Mouse (Mus musculus) testis, adult 2 months (tissue): ENCODE results near the gene Itgav.

ENCODE experiments used
- CTCF ChIP-seq: fragments of 200-500 bp; IDR thresholded peaks from 2 replicates; pipeline ENCODE4 v1.5.1; 2012; ENCODE audit warnings: low read depth, mild to moderate bottlenecking, inconsistent platforms, low read length, moderate library complexity; ENCODE audit not compliant: control insufficient read depth, insufficient read depth, insufficient replicate concordance
- POLR2A ChIP-seq: fragments of 200-500 bp; IDR thresholded peaks from 2 replicates; pipeline ENCODE4 v1.6.1; 2012; ENCODE audit warnings: low read depth, mild to moderate bottlenecking, inconsistent platforms, low read length, moderate library complexity; ENCODE audit not compliant: control insufficient read depth

DNA sequence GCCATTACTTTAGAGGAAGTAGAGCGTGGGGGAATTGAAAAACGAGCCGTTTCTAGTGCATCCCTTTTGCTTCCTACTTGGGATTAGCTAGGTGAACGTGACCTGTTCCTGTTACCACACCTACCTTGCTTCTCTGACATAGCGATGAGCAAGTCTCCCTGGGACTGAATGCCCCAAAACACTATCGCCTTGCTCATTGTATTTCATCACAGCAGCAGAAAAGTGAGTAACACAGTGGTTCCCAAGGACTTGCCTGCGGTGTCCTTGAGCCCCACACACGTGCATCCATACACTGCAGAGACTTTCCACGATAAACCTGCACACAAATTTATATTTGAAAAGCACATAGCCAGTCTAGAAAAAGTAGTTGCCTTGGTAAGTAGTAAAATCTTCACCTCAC is 49.3 kb upstream of the Itgav start:
- TF ChIP-seq CTCF (no peak), POLR2A (no peak)
